Mouse (Mus musculus): ENCODE data around the gene Helb. TPM values are rescaled to one million over a fixed set of nuclear protein-coding genes. Genes with fewer than 3 reads are reported as not detected.

Gene Helb
- polyA plus RNA-seq, 1 experiment from 2014 or later = 2.7 TPM

DNA sequence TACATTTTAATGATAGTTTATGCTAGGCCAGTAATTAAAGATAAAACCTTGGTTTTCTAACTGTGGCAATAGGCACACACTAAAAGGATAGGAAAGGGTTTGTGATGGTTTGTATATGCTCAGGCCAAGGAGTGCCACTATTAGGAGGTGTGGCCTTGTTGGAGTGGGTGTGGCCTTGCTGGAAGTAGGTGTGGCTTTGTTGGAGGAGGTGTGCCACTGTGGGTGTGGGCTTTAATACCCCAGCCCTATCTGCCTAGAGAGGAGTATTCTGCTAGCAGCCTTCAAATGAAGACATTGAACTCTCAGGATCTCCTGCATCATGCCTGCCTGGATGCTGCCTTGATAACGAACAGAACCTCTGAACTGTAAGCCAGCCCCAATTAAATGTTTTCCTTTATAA, 12.0 kb downstream of the Helb start:
- Histone ChIP-seq H3K4me2 (replicated peaks; ENCODE audit: low read depth, low read length) (no peak overlapping the region), H3K9me3 (ENCODE audit: low read length) (no peaks in the 10 kb centered on the region), H3K27me3 (replicated peaks; ENCODE audit: insufficient read depth, low read length) (no peaks in the 10 kb centered on the region), H3K27ac (ENCODE audit: low read length) (no peak overlapping the region), H3K36me3 (ENCODE audit: insufficient read depth, low read length) (peaks cover 5% of the 10 kb centered on the region; the same call in 1 of the 2 replicates), H3K4me3 (ENCODE audit: low read depth, low read length) (no peak overlapping the region), H3K9ac (replicated peaks; ENCODE audit: low read depth) (no peak overlapping the region), H3K4me1 (ENCODE audit: insufficient read depth, low read depth, low read length) (no peaks in the 10 kb centered on the region)
- TF ChIP-seq CTCF (IDR thresholded peaks at IDR 0.05) = no peak
- no peak for TF ChIP-seq EP300 (IDR thresholded peaks at IDR 0.05)
- WGBS = 81% methylated on average over 1 of the region's 1 CpGs
- ATAC-seq (no peak), DNase-seq (ENCODE audit: low spot score) (no peak)

- no peak overlapping the region for H3K9ac ChIP-seq (replicated peaks; ENCODE audit: low read depth)
- no peaks in the 10 kb centered on the region for H3K4me1 ChIP-seq (ENCODE audit: insufficient read depth, low read depth, low read length)
- H3K4me3 ChIP-seq (ENCODE audit: low read depth, low read length) = no peak overlapping the region
- WGBS = 53% methylated on average over 5 of the region's 5 CpGs
- DNase-seq (ENCODE audit: low spot score) = peak; percentile 56
- ATAC-seq = peak; percentile 66
- H3K4me2 ChIP-seq (replicated peaks; ENCODE audit: low read depth, low read length) = no peak overlapping the region
- H3K36me3 ChIP-seq (ENCODE audit: insufficient read depth, low read length) = no peaks in the 10 kb centered on the region
- H3K27ac ChIP-seq (ENCODE audit: low read length) = no peak overlapping the region
- TF ChIP-seq CTCF (IDR thresholded peaks at IDR 0.05) = no peak
- no peak for TF ChIP-seq EP300 (IDR thresholded peaks at IDR 0.05)
- no peaks in the 10 kb centered on the region for H3K27me3 ChIP-seq (replicated peaks; ENCODE audit: insufficient read depth, low read length)
- no peaks in the 10 kb centered on the region for H3K9me3 ChIP-seq (ENCODE audit: low read length)
These were observed 15.2 kb downstream of the Helb start for GRCm38 (mm10) chr10:120097564-120097963.

DNA sequence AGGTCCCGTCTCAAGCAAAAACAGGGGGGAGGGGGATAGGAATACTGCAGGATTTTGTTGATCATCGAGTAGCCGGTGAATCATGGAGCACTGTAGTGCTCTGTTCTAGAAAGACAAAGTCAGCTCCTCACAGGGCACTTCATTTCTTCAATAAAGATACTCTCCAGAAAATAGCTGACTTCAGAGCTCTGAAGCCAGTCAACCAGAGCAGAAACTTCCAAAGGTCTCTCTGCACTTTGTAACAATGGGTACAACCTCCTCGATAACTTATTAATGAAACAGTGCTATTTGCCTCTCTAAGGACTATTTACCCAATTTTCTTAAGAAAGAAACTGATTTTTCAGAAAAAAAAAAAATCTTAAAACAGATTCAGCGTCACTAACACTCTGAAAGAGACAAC, 17.1 kb downstream of the Helb start:
- Histone ChIP-seq H3K27me3 (replicated peaks; ENCODE audit: insufficient read depth, low read length) (no peaks in the 10 kb centered on the region), H3K36me3 (ENCODE audit: insufficient read depth, low read length) (no peaks in the 10 kb centered on the region), H3K4me3 (ENCODE audit: low read depth, low read length) (no peak overlapping the region), H3K27ac (ENCODE audit: low read length) (no peak overlapping the region), H3K9me3 (ENCODE audit: low read length) (no peaks in the 10 kb centered on the region), H3K4me1 (ENCODE audit: insufficient read depth, low read depth, low read length) (no peaks in the 10 kb centered on the region), H3K4me2 (replicated peaks; ENCODE audit: low read depth, low read length) (no peak overlapping the region), H3K9ac (replicated peaks; ENCODE audit: low read depth) (no peak overlapping the region)
- WGBS = 93% methylated on average over 5 of the region's 5 CpGs
- TF ChIP-seq CTCF (IDR thresholded peaks at IDR 0.05) (no peak), EP300 (IDR thresholded peaks at IDR 0.05) (no peak)
- no peak for DNase-seq (ENCODE audit: low spot score)
- ATAC-seq = no peak

DNA sequence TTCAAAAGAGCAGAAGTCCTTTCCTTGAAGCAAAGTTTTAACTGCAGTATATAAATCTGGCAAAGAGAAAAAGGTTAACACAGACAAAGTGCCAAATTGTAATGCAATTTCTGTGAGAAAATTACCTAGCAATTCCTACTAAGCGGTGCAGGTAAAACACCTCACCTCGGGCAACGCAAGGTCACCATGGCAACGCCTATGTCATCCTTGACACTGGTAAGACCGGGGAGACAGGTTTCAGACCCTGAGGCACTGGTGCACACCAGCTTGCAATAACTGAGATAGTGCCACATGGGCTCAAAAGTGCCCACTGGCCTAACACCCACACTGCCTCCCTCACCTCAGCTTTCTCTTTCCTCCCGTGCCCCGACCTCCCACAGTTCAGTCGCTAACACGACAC, 17.7 kb downstream of the Helb start:
- no peak for ATAC-seq
- Histone ChIP-seq H3K4me1 (ENCODE audit: insufficient read depth, low read depth, low read length) (no peaks in the 10 kb centered on the region), H3K4me3 (ENCODE audit: low read depth, low read length) (no peak overlapping the region), H3K9me3 (ENCODE audit: low read length) (no peaks in the 10 kb centered on the region), H3K4me2 (replicated peaks; ENCODE audit: low read depth, low read length) (no peak overlapping the region), H3K27me3 (replicated peaks; ENCODE audit: insufficient read depth, low read length) (no peaks in the 10 kb centered on the region), H3K9ac (replicated peaks; ENCODE audit: low read depth) (no peak overlapping the region), H3K36me3 (ENCODE audit: insufficient read depth, low read length) (no peaks in the 10 kb centered on the region), H3K27ac (ENCODE audit: low read length) (no peak overlapping the region)
- no peak for DNase-seq (ENCODE audit: low spot score)
- TF ChIP-seq CTCF (IDR thresholded peaks at IDR 0.05) (no peak), EP300 (IDR thresholded peaks at IDR 0.05) (no peak)
- 78% methylated on average over 9 of the region's 9 CpGs for WGBS

DNA sequence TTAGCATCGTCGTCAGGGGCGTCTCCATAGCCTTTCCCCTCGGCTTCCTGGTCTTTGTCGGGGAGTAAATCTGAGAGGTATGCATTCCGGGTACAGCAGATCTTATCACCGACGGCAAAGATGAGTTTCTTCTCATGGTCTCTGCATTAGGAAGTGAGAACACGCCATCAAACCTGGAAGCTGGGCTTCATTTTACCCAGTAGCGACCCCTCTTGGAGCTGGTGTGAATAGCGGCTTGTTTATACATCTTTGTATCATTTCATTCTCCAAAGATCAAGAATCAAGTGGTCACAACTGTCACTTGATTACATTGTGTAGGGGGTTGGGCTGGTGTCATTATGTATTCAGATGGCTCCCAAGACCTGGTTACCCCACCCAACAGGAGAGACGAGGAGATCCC, 20.2 kb downstream of the Helb start:
- no peaks in the 10 kb centered on the region for H3K27me3 ChIP-seq (replicated peaks; ENCODE audit: insufficient read depth, low read length)
- no peaks in the 10 kb centered on the region for H3K4me1 ChIP-seq (ENCODE audit: insufficient read depth, low read depth, low read length)
- no peaks in the 10 kb centered on the region for H3K9me3 ChIP-seq (ENCODE audit: low read length)
- no peak overlapping the region for H3K4me3 ChIP-seq (ENCODE audit: low read depth, low read length)
- peaks cover 6% of the 10 kb centered on the region; the same call in 1 of the 2 replicates for H3K36me3 ChIP-seq (ENCODE audit: insufficient read depth, low read length)
- no peak overlapping the region for H3K27ac ChIP-seq (ENCODE audit: low read length)
- no peak overlapping the region for H3K9ac ChIP-seq (replicated peaks; ENCODE audit: low read depth)
- 88% methylated on average over 12 of the region's 12 CpGs for WGBS
- no peak for DNase-seq (ENCODE audit: low spot score)
- no peak overlapping the region for H3K4me2 ChIP-seq (replicated peaks; ENCODE audit: low read depth, low read length)
- TF ChIP-seq CTCF (IDR thresholded peaks at IDR 0.05) (no peak), EP300 (IDR thresholded peaks at IDR 0.05) (no peak)
- no peak for ATAC-seq

- Histone ChIP-seq H3K9ac (replicated peaks; ENCODE audit: low read depth) (no peak overlapping the region), H3K27ac (ENCODE audit: low read length) (no peak overlapping the region), H3K9me3 (ENCODE audit: low read length) (no peaks in the 10 kb centered on the region), H3K4me2 (replicated peaks; ENCODE audit: low read depth, low read length) (no peak overlapping the region), H3K4me1 (ENCODE audit: insufficient read depth, low read depth, low read length) (no peaks in the 10 kb centered on the region), H3K36me3 (ENCODE audit: insufficient read depth, low read length) (no peaks in the 10 kb centered on the region), H3K27me3 (replicated peaks; ENCODE audit: insufficient read depth, low read length) (no peaks in the 10 kb centered on the region), H3K4me3 (ENCODE audit: low read depth, low read length) (no peak overlapping the region)
- DNase-seq (ENCODE audit: low spot score) = no peak
- TF ChIP-seq EP300 (IDR thresholded peaks at IDR 0.05) = no peak
- no peak for TF ChIP-seq CTCF (IDR thresholded peaks at IDR 0.05)
- ATAC-seq = no peak
- 66% methylated on average over 3 of the region's 3 CpGs for WGBS
These were observed 34.9 kb downstream of the Helb start for GRCm38 (mm10) chr10:120077850-120078249.

DNA sequence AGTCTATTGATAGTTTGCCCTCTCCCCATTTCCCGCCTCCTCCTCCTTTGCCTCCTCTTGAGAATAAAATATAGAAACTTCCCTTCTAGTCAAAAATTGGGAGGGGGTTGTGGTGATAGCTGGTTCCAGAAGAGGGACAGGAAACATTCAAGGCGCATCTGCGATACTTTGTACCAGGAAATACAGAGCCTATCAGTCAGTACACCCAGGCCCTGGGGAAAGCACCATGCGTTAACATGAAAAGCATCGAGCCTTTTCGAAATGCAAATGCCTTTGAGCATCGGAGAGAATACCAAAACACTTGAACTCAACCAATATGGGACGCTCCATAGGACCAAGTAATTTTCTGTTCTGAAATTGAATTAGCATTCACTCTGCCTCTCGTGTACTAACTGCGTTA, 46.5 kb downstream of the Helb start:
- H3K36me3 ChIP-seq (ENCODE audit: insufficient read depth, low read length) = no peaks in the 10 kb centered on the region
- TF ChIP-seq CTCF (IDR thresholded peaks at IDR 0.05) = no peak
- no peak for TF ChIP-seq EP300 (IDR thresholded peaks at IDR 0.05)
- ATAC-seq (no peak), DNase-seq (ENCODE audit: low spot score) (no peak)
- no peak overlapping the region for H3K4me2 ChIP-seq (replicated peaks; ENCODE audit: low read depth, low read length)
- no peak overlapping the region for H3K9ac ChIP-seq (replicated peaks; ENCODE audit: low read depth)
- no peak overlapping the region for H3K4me3 ChIP-seq (ENCODE audit: low read depth, low read length)
- WGBS = 93% methylated on average over 10 of the region's 10 CpGs
- no peaks in the 10 kb centered on the region for H3K9me3 ChIP-seq (ENCODE audit: low read length)
- H3K27me3 ChIP-seq (replicated peaks; ENCODE audit: insufficient read depth, low read length) = no peaks in the 10 kb centered on the region
- no peaks in the 10 kb centered on the region for H3K4me1 ChIP-seq (ENCODE audit: insufficient read depth, low read depth, low read length)
- no peak overlapping the region for H3K27ac ChIP-seq (ENCODE audit: low read length)
